Mouse (Mus musculus) c-Kit-positive CD71-positive TER-119-positive erythroid progenitor cells, embryonic 14.5 days (primary cell): Measurements from ENCODE around the gene Cox7a1.
"Not testable (repeated sequence)": the region's sequence is repeated elsewhere in the genome, so short reads cannot be mapped to it uniquely, and the experiment has no call there.

Experiments used
- DNase-seq: peaks from one replicate; pipeline ENCODE4 v3.0.0-alpha.2; 2013; ENCODE audit warnings: low spot score

Gene Cox7a1

DNA sequence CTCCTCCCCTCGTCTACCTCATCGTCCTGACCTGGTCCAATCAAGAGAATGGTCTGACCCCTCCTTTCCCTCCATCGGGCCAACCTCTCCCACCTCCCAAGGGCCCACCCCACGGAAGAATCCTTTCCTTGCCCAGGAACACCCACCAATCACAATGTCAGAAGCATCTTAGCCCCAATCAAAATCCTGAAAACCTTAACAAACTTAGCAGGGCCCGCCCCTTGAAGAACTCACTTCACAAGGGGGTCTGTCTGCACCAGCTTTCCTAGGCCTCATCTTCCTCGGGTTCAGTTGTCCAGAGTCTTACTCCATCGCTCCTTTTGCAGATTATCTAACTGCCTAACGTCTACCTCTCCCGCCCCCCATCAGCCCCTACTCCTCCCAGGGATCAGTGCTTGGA lies 9.1 kb downstream of the Cox7a1 start:
- no peak for DNase-seq

DNA sequence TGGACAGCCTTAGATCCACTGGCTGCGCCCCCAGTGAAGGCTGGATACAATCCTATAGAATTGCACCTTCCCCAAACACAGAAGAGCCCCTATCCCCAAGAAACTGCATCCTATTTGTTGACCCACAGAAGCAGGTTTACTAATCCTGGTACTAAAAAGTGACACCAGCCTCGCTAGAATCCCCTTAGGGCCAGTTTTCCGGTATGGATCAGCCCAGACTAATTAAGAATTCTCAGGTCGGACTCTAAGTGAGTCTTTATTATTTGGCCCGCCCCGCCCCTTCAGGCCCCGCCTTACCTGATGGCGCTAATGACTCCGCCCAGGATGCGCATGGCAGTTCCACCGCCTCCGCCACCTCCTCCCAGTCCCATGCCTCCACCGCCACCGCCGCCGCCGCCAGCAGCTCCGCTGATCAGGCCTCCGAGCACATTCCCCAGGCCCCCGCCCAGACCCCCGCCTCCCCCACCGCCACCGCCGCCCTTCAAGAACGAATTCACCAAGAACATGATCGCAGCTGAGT lies 9.7 kb downstream of the Cox7a1 start:
- peak; percentile 85 for DNase-seq

DNA sequence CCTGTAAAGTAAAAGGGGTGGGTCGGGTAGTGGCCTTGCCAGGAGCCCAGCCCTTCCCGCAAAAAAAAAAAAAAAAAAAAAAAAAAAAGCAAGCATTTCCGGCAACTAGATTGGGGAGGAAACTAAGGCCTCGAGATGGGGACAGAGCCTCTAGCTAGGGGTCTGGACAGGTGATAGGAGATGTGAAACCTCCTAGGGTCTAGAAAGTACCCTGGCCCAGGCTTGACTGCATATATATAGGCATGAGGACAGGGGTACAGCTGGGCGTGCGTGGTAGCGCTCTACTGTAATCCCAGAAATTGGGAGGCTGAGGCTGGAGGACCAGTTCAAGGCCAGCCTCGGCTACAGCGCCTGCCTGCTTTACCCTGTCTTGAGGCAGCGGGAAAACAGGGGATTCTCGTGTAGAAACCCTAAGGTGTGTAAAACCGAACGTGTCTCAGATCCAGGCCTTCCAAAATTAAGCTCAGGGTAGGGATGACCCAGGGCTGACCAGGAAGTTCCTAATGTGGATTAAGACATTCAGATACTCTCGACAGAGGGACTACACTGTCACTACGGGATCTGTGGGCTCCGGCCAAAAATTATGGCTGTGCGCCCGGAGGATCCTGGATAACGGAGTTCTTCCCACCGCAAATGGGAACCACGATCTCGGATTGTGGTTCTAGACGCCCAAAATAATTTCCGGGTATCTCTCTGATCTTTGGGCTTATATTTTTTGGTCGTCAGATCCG lies 10.3 kb downstream of the Cox7a1 start:
- DNase-seq = peak; percentile 53

- peak; percentile 94 for DNase-seq
These were observed 10.9 kb downstream of the Cox7a1 start for GRCm38 (mm10) chr7:30194884-30195283.

DNA sequence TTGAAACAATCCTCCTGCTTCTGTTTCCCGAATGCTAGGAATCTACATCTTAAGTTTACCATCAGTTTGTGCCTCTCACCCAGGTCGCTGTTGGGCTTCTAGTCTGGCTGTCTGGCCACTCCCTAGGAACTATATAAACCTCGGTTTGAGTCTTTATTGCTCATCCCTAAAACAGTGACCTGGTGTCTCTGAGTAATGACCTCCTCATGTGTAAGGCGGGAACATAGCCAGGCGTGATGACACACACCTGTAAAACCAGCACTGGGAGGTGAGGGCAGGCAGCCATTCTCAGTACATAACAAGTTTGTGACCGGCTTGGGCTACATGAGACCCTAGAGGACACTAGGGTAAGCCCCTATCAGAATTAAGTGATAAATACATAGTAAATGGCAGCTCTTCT lies 11.5 kb downstream of the Cox7a1 start:
- DNase-seq = no peak

DNA sequence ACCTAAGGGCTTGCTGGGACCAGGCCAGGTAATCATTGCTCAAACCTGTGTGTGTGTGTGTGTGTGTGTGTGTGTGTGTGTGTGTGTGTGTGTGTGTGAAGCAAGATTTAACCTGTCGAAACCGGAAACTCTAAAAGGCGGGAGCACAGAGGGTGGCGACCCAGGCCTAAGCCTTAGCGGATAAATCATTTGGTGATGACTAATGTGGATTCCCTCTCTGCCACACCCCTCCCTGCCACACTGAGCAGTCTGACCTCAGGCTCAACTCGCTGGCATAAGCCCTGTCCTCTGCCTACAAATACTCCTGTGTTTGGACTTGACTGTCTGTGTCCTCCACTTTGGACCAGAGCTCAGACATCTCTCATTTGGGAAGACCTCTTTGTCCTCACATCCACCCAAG lies 12.2 kb downstream of the Cox7a1 start:
- no peak for DNase-seq

- DNase-seq = no peak
These were observed 13.7 kb downstream of the Cox7a1 start for GRCm38 (mm10) chr7:30197592-30198129.

DNA sequence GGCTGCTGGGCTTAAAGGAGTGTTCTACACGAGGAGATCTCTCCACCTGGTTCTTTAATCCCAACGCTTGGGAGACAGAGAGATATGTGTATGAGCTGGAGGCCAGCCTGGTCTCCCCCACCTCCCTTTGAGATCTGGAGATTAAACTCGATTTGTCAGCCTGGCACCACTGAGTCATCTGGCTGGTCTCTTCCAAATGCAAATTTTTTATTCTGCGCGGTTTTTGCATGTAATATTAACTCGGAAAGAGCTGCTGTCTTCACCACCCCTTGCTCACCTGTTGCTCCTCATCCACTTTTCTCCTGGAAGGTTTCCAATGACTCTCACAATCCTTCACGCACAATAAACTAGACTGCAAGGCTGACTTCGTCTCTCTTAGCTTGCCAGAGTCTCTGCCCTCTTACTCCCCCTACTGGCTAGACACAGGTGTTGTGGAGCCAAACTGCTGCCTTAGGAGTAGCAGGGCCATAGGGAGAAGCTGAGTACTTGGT lies 14.6 kb downstream of the Cox7a1 start, which contains the start of gene Capns1:
Gene Capns1, minus strand, starts transcription at position 331 of the 491 bp plus-strand sequence.
- DNase-seq = peak; percentile 83

- DNase-seq = no peak
These were observed 15.7 kb downstream of the Cox7a1 start for GRCm38 (mm10) chr7:30199498-30200139.

DNA sequence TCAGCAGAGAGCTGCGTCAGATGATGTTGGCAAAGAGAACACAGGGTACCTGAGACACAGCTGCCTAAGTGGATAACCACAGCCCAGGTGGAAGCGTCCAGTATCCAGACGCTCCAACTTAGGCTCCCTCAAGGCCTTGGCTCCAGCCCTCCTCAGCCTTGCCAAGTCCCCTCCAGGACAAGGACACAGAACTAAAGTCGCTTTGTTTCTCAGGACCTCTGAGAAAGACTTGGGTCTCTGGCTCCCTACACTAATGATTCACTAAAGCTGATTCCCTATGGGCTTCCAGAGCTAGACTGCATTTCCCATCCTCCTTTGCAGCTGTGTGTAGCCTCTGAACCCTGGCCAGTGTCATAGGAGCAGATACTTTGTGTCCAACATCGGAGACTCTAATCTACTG lies 16.3 kb downstream of the Cox7a1 start:
- DNase-seq = no peak

DNA sequence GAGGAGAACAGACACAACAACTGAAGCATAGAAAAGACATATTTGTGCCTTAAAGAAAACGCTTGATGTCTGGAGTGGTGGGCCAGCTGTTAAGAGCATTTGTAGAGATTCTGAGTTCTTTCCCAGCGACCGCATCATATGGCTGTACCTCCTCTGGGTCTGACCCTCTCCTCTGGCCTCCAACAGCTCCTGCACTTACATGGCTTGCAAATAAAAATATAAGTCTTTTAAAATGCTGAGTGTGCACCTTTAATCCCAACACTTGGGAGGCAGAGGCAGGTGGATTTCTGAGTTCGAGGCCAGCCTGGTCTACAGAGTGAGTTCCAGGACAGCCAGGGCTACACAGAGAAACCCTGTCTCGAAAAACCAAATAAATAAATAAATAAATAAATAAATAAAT lies 16.7 kb downstream of the Cox7a1 start:
- not testable (repeated sequence) for DNase-seq

- DNase-seq = no peak
These were observed 19.1 kb downstream of the Cox7a1 start for GRCm38 (mm10) chr7:30202895-30203690.

DNA sequence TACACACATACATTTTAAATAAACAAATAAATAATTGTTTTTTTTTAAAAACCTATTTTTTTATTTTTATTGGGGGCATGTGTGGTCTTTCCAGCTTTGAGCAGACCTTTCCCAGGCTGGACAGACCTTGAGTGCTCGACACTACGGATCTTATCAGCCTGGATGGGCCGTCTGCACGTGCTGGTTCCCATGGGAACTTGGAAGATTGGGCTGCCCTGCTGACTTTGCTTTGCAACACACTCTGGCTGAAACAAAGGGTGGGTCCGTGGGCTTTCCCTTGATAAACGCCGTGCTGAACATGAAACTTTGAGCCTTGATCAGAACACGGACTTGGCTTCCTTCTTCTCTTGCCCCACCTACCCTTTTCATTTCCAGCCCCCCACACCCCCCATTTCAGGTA lies 20.4 kb downstream of the Cox7a1 start:
- no peak for DNase-seq

DNA sequence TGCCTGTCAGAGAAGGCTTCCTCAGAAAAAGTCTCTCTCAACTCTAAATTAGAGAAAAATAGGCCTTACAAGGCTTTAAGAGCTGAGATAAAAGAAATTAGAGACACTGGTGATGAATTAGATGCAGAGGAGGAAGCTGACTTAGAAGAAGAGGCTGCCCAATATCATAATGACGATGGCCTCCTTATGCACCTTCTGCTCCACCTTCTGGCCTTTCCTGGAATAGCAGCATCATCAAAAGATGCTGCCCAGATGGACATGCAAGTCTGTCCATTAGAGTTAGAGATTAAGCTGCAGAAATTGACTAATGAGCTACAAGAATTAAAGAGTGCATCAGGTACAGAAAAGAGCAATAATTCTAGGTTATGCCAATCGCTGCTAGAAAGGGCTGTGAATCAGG lies 21.4 kb downstream of the Cox7a1 start:
- DNase-seq = peak; percentile 63

GRCm38 (mm10) chr7:30206364-30206763 lies 22.4 kb downstream of the Cox7a1 start:
- DNase-seq = not testable (repeated sequence)

DNA sequence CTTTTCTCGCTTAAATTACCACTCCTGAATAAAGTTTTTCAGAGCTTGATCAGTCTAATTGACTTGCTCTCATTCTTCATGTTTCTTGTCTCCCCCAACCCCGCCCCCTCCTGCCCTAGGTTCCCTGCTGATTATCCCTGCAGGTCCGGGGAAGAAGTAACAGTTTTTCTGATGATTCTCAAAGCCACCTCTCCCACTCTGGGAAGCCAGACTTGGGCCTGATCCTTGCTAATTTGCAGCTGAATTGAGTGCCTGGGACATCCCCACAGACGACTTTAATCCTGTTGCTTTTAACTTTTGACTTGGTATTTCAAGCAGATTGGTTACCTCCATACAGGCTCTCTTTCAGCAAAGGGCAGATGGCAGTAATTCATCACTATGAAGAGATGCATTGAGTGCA lies 27.1 kb downstream of the Cox7a1 start:
- DNase-seq = no peak

DNA sequence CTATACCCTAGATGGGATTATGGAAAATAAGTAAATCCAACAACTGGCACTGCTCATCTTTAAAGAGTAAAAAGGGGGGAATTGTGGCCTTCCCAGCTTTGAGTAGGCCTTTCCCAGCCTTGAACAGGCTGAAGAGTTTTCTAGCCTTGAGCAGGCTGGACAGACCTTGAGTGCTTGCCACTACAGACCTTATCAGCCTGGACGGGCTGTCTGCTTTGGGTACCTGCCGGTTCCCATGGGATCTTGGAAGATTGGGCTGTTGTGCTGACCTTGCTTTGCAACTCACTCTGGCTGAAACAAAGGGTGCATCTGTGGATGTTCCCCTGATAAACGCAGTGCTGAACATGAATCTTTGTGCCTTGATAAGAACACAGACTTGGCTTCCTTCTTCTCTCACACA lies 29.9 kb downstream of the Cox7a1 start:
- no peak for DNase-seq

- no peak for DNase-seq
These were observed 31.9 kb downstream of the Cox7a1 start for GRCm38 (mm10) chr7:30215875-30216274.

DNA sequence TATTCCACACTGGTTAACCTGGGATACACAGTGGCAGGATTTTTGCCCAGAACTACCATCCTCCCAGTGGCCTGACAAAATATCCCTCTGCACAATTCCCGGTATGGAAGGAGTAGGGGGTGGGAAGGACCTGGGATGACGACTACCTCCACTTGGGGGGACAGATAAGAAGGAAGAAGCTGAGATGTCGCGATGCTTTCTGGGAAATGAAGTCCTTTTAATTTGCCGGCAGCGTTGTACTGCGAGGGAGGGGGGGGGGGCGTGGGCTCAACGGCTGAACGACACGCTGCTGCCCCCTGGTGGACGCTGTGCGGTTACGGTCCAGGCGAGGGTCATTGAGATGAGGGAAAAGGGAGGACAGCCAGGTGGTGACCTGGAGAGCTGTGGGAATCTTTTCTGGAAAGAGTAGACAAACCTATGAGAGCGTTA lies 32.8 kb downstream of the Cox7a1 start:
- peak; percentile 79 for DNase-seq

- DNase-seq = no peak
These were observed 33.3 kb downstream of the Cox7a1 start for GRCm38 (mm10) chr7:30217277-30217676.

DNA sequence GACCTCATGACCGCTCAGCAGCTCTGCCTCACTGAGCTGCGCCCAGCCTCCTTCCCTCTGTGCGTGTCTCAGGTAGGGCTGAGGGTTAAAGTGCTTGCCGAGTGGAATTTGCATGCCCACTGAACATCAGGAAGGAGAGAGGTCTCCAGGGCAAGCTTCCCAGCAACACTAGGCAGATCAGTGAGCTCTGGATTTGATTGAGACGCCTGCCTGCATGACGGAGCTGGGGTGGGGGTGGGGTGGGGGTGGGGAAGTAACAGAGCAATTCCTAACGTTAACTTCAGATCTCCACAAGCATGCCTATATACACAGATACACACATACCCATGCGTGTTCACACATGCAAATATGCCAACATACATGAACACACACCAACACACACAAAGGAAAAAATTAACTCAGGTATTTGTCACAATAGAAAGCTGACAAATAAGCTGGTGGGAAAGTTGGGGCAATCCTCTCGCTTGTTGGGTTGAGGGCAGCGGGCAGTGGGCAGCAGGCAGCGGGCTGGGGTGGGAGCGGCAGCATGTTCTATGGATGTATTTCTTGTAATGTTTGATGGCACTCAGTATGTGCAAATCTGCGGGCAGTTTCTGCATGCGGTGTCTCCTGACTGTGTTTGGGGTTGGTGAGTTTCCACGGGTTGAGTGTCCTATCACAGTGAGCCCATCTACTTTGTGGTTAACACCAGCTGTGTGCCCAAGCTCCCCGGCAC lies 35.5 kb downstream of the Cox7a1 start:
- DNase-seq = no peak

DNA sequence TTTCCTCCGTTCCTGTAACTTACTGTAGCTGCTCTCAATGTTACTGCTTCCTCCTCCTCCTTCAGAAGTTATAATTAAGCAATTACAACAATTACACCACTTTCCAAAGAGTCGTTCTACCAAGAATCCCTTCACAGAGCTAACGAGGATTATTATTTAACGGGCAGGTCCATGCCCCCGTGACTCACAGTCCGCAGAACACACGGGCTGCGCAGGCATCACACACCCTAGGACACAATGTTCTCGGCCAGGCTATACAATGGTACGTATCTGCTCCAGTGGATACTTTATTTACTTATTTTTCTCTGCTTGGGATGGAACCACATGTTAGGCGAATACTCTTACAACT lies 36.0 kb downstream of the Cox7a1 start:
- DNase-seq = no peak
